8 mouse cellular contexts compared by ENCODE assay signal in the genomic region with DNA sequence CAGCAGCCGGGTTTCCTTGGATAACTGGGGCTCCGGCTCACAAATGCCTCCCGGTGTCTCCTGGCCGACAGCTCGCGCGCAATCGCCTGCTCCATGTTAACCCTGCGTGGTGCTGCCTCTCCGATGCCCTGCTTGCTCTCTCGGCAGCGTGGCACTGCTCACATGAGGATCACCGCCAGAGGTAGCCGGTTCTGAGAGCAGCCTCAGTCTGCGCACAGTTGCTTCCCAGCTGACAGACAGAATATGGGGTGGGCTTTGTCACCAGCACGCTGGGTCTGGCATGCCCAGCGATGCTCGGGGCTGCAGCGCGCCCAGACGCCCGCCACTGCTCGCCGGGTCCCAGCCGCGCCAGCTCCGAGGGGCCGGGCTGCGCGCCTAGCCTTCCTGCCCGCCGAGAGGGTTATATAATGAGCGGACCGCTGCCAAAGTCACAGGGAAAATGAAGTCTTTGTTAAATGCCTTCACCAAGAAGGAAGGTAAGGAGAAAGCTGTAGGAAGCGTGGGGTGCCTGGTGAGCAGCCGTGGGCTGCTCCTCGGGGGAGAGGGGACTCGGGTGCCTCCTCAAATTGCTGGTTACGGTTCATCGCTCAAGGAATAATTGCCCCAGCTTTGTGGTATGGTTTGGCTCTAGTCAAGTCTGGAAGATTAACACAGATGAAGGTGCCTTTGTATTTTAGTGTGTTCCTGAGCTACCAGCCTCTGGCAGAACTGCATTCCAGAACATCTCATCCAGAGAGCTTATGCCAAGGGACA.
DNase-seq lines count a peak whose midpoint lies in the region; ATAC-seq and TF ChIP-seq lines count a peak whose summit lies in the region.

No protein-coding gene starts in this region.

- 4% methylated on average over 40 of the region's 40 CpGs for WGBS in forebrain, embryonic 10.5 days
- 2% methylated on average over 40 of the region's 40 CpGs for WGBS in hindbrain, embryonic 16.5 days

- no peak for TF ChIP-seq CTCF in testis, adult 2 months (IDR thresholded peaks at IDR 0.05; ENCODE audit: control insufficient read depth, insufficient read depth, insufficient replicate concordance, low read depth, low read length)

- no peak for DNase-seq in testis, postnatal 14 days (ENCODE audit: low spot score)
- DNase-seq in forebrain, embryonic 10.5 days (ENCODE audit: extremely low spot score, low spot score), result peak; percentile 30
- peak; percentile 54 to 73 for DNase-seq in left cerebral cortex, postnatal 10 days (ENCODE audit: extremely low spot score in 1 of 2, low spot score in 2 of 2)
- DNase-seq in retina, postnatal 1 day, result peak; percentile 80
- no peak for DNase-seq in urinary bladder, postnatal 14 days (ENCODE audit: low spot score)

- peak overlapping the region; percentile 76 for H3K4me2 ChIP-seq in hindbrain, embryonic 16.5 days (ENCODE audit: low read length)

- H3K36me3 ChIP-seq in testis, adult 2 months (ENCODE audit: control insufficient read depth, insufficient read depth, low read length), result no peaks in the 10 kb centered on the region
- H3K36me3 ChIP-seq in forebrain, embryonic 10.5 days (replicated peaks), result no peaks in the 10 kb centered on the region
- no peaks in the 10 kb centered on the region for H3K36me3 ChIP-seq in hindbrain, embryonic 16.5 days (ENCODE audit: control insufficient read depth, insufficient read depth, low read length)

- TF ChIP-seq POLR2A in testis, adult 2 months (IDR thresholded peaks at IDR 0.05; ENCODE audit: control insufficient read depth, low read depth, low read length), result no peak

- intact Hi-C loops in left cerebral cortex, postnatal 10 days (cut with DNase I), result loop anchor here (2.0 to 5.0 kb wide), 3 partner anchors 43 to 93 kb away; no protein-coding TSS in a partner anchor

- peak overlapping the region; percentile 12 for H3K4me3 ChIP-seq in testis, adult 2 months (ENCODE audit: control insufficient read depth, low read depth, low read length)
- H3K4me3 ChIP-seq in forebrain, embryonic 10.5 days, result peak overlapping the region; percentile 51
- peak overlapping the region; percentile 54 for H3K4me3 ChIP-seq in hindbrain, embryonic 16.5 days (ENCODE audit: low read length)

- H3K9me3 ChIP-seq in forebrain, embryonic 10.5 days, result no peaks in the 10 kb centered on the region
- no peaks in the 10 kb centered on the region for H3K9me3 ChIP-seq in hindbrain, embryonic 16.5 days (ENCODE audit: control insufficient read depth, low read length)

- no peak overlapping the region for H3K27ac ChIP-seq in testis, adult 2 months (ENCODE audit: control insufficient read depth, insufficient read depth, low read depth, low read length)
- H3K27ac ChIP-seq in forebrain, embryonic 10.5 days, result no peak overlapping the region
- peak overlapping the region; percentile 89 for H3K27ac ChIP-seq in hindbrain, embryonic 16.5 days (ENCODE audit: low read depth, low read length)

- peaks cover 3% of the 10 kb centered on the region for H3K4me1 ChIP-seq in testis, adult 2 months (ENCODE audit: control insufficient read depth, insufficient read depth, low read length)
- H3K4me1 ChIP-seq in forebrain, embryonic 10.5 days, result peaks cover 19% of the 10 kb centered on the region
- peaks cover 24% of the 10 kb centered on the region for H3K4me1 ChIP-seq in hindbrain, embryonic 16.5 days (ENCODE audit: control insufficient read depth, insufficient read depth, low read depth, low read length)

- H3K27me3 ChIP-seq in testis, adult 2 months (ENCODE audit: control insufficient read depth, insufficient read depth, low read length), result no peaks in the 10 kb centered on the region
- H3K27me3 ChIP-seq in forebrain, embryonic 10.5 days (ENCODE audit: poor library complexity, severe bottlenecking), result peaks cover 62% of the 10 kb centered on the region
- H3K27me3 ChIP-seq in hindbrain, embryonic 16.5 days (replicated peaks; ENCODE audit: control insufficient read depth, insufficient read depth, low read length), result no peaks in the 10 kb centered on the region

- H3K9ac ChIP-seq in hindbrain, embryonic 16.5 days (ENCODE audit: low read depth, low read length), result peak overlapping the region; percentile 78

- peak; percentile 78 for ATAC-seq in hindbrain, embryonic 16.5 days
- no peak for ATAC-seq in megakaryocyte-erythroid progenitor cell, adult 5-6 weeks (replicated peaks; ENCODE audit: low FRiP score, low TSS enrichment, poor library complexity, severe bottlenecking)

Comparison
In these comparisons a context has a peak if more than half of its experiments do, and no peak if none do; other contexts are left out.
1. DNase-seq: peak in forebrain, embryonic 10.5 days (single experiment), left cerebral cortex, postnatal 10 days (2 of 2) and retina, postnatal 1 day (single experiment); none in testis, postnatal 14 days (single experiment) and urinary bladder, postnatal 14 days (single experiment).
2. Peak in every context shown above with its lines, with median percentiles within 50 percentile points of each other: H3K4me3 ChIP-seq.